Mouse (Mus musculus) midbrain, embryonic 10.5 days (tissue): ENCODE measurements around the gene Cib1. TPM values are rescaled to one million over a fixed set of nuclear protein-coding genes. Genes with fewer than 3 reads are reported as not detected.

ENCODE experiments used
- DNase-seq: peaks from one replicate; pipeline ENCODE4 v3.0.0-alpha.2; 2017; ENCODE audit warnings: low spot score
- H3K27ac ChIP-seq: fragments of 300-500 bp; sonication (generic); replicated peaks from 2 replicates; pipeline ENCODE4 v1.5.1; 2016; ENCODE audit warnings: mild to moderate bottlenecking
- H3K27me3 ChIP-seq: fragments of 300-500 bp; sonication (generic); 2 replicates; pipeline ENCODE4 v1.6.1; 2016; ENCODE audit warnings: low read depth, mild to moderate bottlenecking; ENCODE audit not compliant: poor library complexity, severe bottlenecking
- H3K36me3 ChIP-seq: fragments of 300-500 bp; sonication (generic); 2 replicates; pipeline ENCODE4 v1.6.1; 2016; ENCODE audit warnings: mild to moderate bottlenecking, moderate library complexity
- H3K4me1 ChIP-seq: fragments of 300-500 bp; sonication (generic); 2 replicates; pipeline ENCODE4 v1.6.1; 2016
- H3K4me3 ChIP-seq: fragments of 300-500 bp; sonication (generic); 2 replicates; pipeline ENCODE4 v1.5.1; 2016; ENCODE audit warnings: mild to moderate bottlenecking, moderate library complexity
- H3K9me3 ChIP-seq: fragments of 300-500 bp; sonication (generic); replicated peaks from 2 replicates; pipeline ENCODE4 v1.6.1; 2016; ENCODE audit warnings: mild to moderate bottlenecking
- WGBS: fragments of 180-500 bp; shearing (Covaris S2); methylation state at CpG from one replicate; pipeline ENCODE4 v1.1.7; 2016; 5-methylcytosine and 5-hydroxymethylcytosine counted together
- polyA plus RNA-seq: library from polyadenylated mRNA; unstranded; fragments of >200 nt; fragmentation: Nextera tagmentation; extraction: Ambion mirVana; gene quantifications from 2 replicates; pipeline ENCODE4 v1.2.1, GENCODE M21; 2016

Gene Cib1
- polyA plus RNA-seq, 1 experiment from 2014 or later: 77.6 TPM

GRCm38 (mm10) chr7:80197941-80198778, 34.5 kb downstream of the Cib1 start:
- Histone ChIP-seq H3K27me3 (no peaks in the 10 kb centered on the region), H3K4me1 (peaks cover 77% of the 10 kb centered on the region), H3K9me3 (no peaks in the 10 kb centered on the region), H3K36me3 (peaks cover 21% of the 10 kb centered on the region; the same call in 1 of the 2 replicates), H3K27ac (peak overlapping the region; percentile 91), H3K4me3 (peak overlapping the region; percentile 77)
- WGBS: under 1% methylated on average over 72 of the region's 74 CpGs
- DNase-seq: peak; percentile 88

- H3K36me3 ChIP-seq: peaks cover 14% of the 10 kb centered on the region; the same call in 1 of the 2 replicates
- H3K27me3 ChIP-seq: no peaks in the 10 kb centered on the region
- H3K4me3 ChIP-seq: peak overlapping the region; percentile 77
- peak overlapping the region; percentile 91 for H3K27ac ChIP-seq
- WGBS: 18% methylated on average over 4 of the region's 4 CpGs
- DNase-seq: no peak
- H3K9me3 ChIP-seq: no peaks in the 10 kb centered on the region
- H3K4me1 ChIP-seq: peaks cover 77% of the 10 kb centered on the region
These were observed 35.2 kb downstream of the Cib1 start for GRCm38 (mm10) chr7:80197371-80197770.

- Histone ChIP-seq H3K27ac (no peak overlapping the region), H3K27me3 (peaks cover 8% of the 10 kb centered on the region; the same call in 1 of the 2 replicates), H3K4me3 (no peak overlapping the region), H3K36me3 (peaks cover 7% of the 10 kb centered on the region; the same call in 1 of the 2 replicates), H3K4me1 (peaks cover 77% of the 10 kb centered on the region), H3K9me3 (no peaks in the 10 kb centered on the region)
- WGBS: 88% methylated on average over 10 of the region's 11 CpGs
- DNase-seq: no peak
These were observed 36.9 kb downstream of the Cib1 start for GRCm38 (mm10) chr7:80195576-80196263.

- Histone ChIP-seq H3K27me3 (peaks cover 8% of the 10 kb centered on the region; the same call in 1 of the 2 replicates), H3K9me3 (no peaks in the 10 kb centered on the region), H3K4me3 (no peak overlapping the region), H3K4me1 (peaks cover 76% of the 10 kb centered on the region), H3K27ac (no peak overlapping the region), H3K36me3 (peaks cover 3% of the 10 kb centered on the region; the same call in 1 of the 2 replicates)
- DNase-seq: no peak
- 93% methylated on average over 5 of the region's 5 CpGs for WGBS
These were observed 37.5 kb downstream of the Cib1 start for GRCm38 (mm10) chr7:80195146-80195545.

- 63% methylated on average over 13 of the region's 13 CpGs for WGBS
- peaks cover 72% of the 10 kb centered on the region for H3K4me1 ChIP-seq
These were observed 38.5 kb downstream of the Cib1 start for GRCm38 (mm10) chr7:80193941-80194739.

GRCm38 (mm10) chr7:80192226-80193061, 40.2 kb downstream of the Cib1 start:
- DNase-seq: peak; percentile 85
- Histone ChIP-seq H3K4me3 (peak overlapping the region; percentile 46), H3K36me3 (no peaks in the 10 kb centered on the region), H3K27me3 (peaks cover 21% of the 10 kb centered on the region), H3K27ac (peak overlapping the region; percentile 77), H3K9me3 (no peaks in the 10 kb centered on the region), H3K4me1 (peaks cover 72% of the 10 kb centered on the region)
- WGBS: 7% methylated on average over 16 of the region's 16 CpGs

More at GRCm38 (mm10) chr7:80193941-80194739, 38.5 kb downstream of the Cib1 start:
- DNase-seq: no peak
- peak overlapping the region; percentile 24; the same call in 1 of the 2 replicates for H3K27ac ChIP-seq
- no peaks in the 10 kb centered on the region for H3K9me3 ChIP-seq
- no peak overlapping the region for H3K4me3 ChIP-seq
- H3K36me3 ChIP-seq: no peaks in the 10 kb centered on the region
- H3K27me3 ChIP-seq: peaks cover 11% of the 10 kb centered on the region; the same call in 1 of the 2 replicates

- peak overlapping the region; percentile 16; the same call in 1 of the 2 replicates for H3K4me3 ChIP-seq
- WGBS: 23% methylated on average over 5 of the region's 5 CpGs
- no peaks in the 10 kb centered on the region for H3K9me3 ChIP-seq
- no peak for DNase-seq
- no peaks in the 10 kb centered on the region for H3K36me3 ChIP-seq
- H3K27me3 ChIP-seq: peaks cover 21% of the 10 kb centered on the region
- H3K4me1 ChIP-seq: peaks cover 77% of the 10 kb centered on the region
- H3K27ac ChIP-seq: peak overlapping the region; percentile 77
These were observed 41.2 kb downstream of the Cib1 start for GRCm38 (mm10) chr7:80191455-80191854.

GRCm38 (mm10) chr7:80189147-80189933, 43.3 kb downstream of the Cib1 start:
- Histone ChIP-seq H3K27me3 (peaks cover 33% of the 10 kb centered on the region), H3K36me3 (no peaks in the 10 kb centered on the region), H3K4me1 (peaks cover 86% of the 10 kb centered on the region), H3K4me3 (no peak overlapping the region), H3K9me3 (no peaks in the 10 kb centered on the region), H3K27ac (peak overlapping the region; percentile 96)
- WGBS: 65% methylated on average over 11 of the region's 11 CpGs
- no peak for DNase-seq

GRCm38 (mm10) chr7:80188579-80189125, 44.0 kb downstream of the Cib1 start:
- Histone ChIP-seq H3K27me3 (peaks cover 33% of the 10 kb centered on the region), H3K36me3 (no peaks in the 10 kb centered on the region), H3K4me1 (peaks cover 79% of the 10 kb centered on the region), H3K4me3 (no peak overlapping the region), H3K9me3 (no peaks in the 10 kb centered on the region), H3K27ac (peak overlapping the region; percentile 96)
- DNase-seq: no peak
- WGBS: 70% methylated on average over 2 of the region's 2 CpGs

- H3K4me3 ChIP-seq: peak overlapping the region; percentile 61
- no peaks in the 10 kb centered on the region for H3K9me3 ChIP-seq
- no peak for DNase-seq
- no peaks in the 10 kb centered on the region for H3K36me3 ChIP-seq
- WGBS: 40% methylated on average over 12 of the region's 12 CpGs
- peaks cover 72% of the 10 kb centered on the region for H3K4me1 ChIP-seq
- peak overlapping the region; percentile 96 for H3K27ac ChIP-seq
- H3K27me3 ChIP-seq: peaks cover 33% of the 10 kb centered on the region
These were observed 45.1 kb downstream of the Cib1 start for GRCm38 (mm10) chr7:80187501-80187900.
